Mouse (Mus musculus): ENCODE results near the gene Lrwd1. TPM values are rescaled to one million over a fixed set of nuclear protein-coding genes. Genes with fewer than 3 reads are reported as not detected.

The Lrwd1 gene
- 59.4 and 71.7 TPM in 2 replicates for polyA plus RNA-seq (2012; rRNA removed)
- 31.1 and 33.6 TPM in 2 replicates for polyA plus RNA-seq (2014; fragmentation: Nextera tagmentation; extraction: Ambion mirVana)

GRCm38 (mm10) chr5:136135571-136136291 lies at the start of gene Lrwd1, which contains the start of gene Alkbh4:
TSS of gene Lrwd1 (minus strand) at chr5:136136074.
TSS of gene Alkbh4 (plus strand) at chr5:136136146.
- H3K36me3 ChIP-seq (ENCODE audit: control insufficient read depth, insufficient read depth, low read length) = peaks cover 40% of the 10 kb centered on the region
- under 1% methylated on average over 60 of the region's 60 CpGs for WGBS
- 0 out of 2 replicates have a peak, but pooled peaks have one; percentile 20 for TF ChIP-seq POLR2A (IDR thresholded peaks at IDR 0.05; ENCODE audit: borderline replicate concordance, extremely low read depth, insufficient read depth, insufficient read length)
- peaks cover 13% of the 10 kb centered on the region for H3K4me1 ChIP-seq (ENCODE audit: control insufficient read depth, insufficient read depth, low read length)
- DNase-seq (ENCODE audit: low spot score) (peak; percentile 98), ATAC-seq (ENCODE audit: low FRiP score, low read depth) (peak; percentile 94)
- peak within 1 kb of the TSS; percentile 71 for H3K9ac ChIP-seq (ENCODE audit: low read depth, low read length, severe bottlenecking)
- 0 out of 2 replicates have a peak within 1 kb of the TSS, but pooled peaks have one; percentile 38 for H3K27ac ChIP-seq (replicated peaks; ENCODE audit: low read depth, low read length)
- H3K4me3 ChIP-seq (replicated peaks; ENCODE audit: low read length) = peak within 1 kb of the TSS; percentile 64
- no peaks in the 10 kb centered on the region for H3K9me3 ChIP-seq (ENCODE audit: control insufficient read depth, low read length)
- H3K4me2 ChIP-seq (replicated peaks; ENCODE audit: low read depth, low read length, severe bottlenecking) = peak within 1 kb of the TSS; percentile 77
- H3K27me3 ChIP-seq (ENCODE audit: control insufficient read depth, insufficient read depth, low read length) = no peaks in the 10 kb centered on the region

- 89% methylated on average over 7 of the region's 7 CpGs for WGBS
- Histone ChIP-seq H3K4me1 (ENCODE audit: control insufficient read depth, insufficient read depth, low read length) (no peaks in the 10 kb centered on the region), H3K4me2 (replicated peaks; ENCODE audit: low read depth, low read length, severe bottlenecking) (no peak overlapping the region), H3K27ac (replicated peaks; ENCODE audit: low read depth, low read length) (no peak overlapping the region), H3K9ac (ENCODE audit: low read depth, low read length, severe bottlenecking) (no peak overlapping the region), H3K27me3 (ENCODE audit: control insufficient read depth, insufficient read depth, low read length) (no peaks in the 10 kb centered on the region), H3K9me3 (ENCODE audit: control insufficient read depth, low read length) (no peaks in the 10 kb centered on the region), H3K4me3 (replicated peaks; ENCODE audit: low read length) (no peak overlapping the region), H3K36me3 (ENCODE audit: control insufficient read depth, insufficient read depth, low read length) (peaks cover 72% of the 10 kb centered on the region)
- no peak for ATAC-seq (ENCODE audit: low FRiP score, low read depth)
- no peak for DNase-seq (ENCODE audit: low spot score)
- no peak for TF ChIP-seq POLR2A (IDR thresholded peaks at IDR 0.05; ENCODE audit: borderline replicate concordance, extremely low read depth, insufficient read depth, insufficient read length)
Measured at GRCm38 (mm10) chr5:136183766-136184165, 47.9 kb upstream of the Lrwd1 start.

- H3K9ac ChIP-seq (ENCODE audit: low read depth, low read length, severe bottlenecking) = no peak overlapping the region
- 91% methylated on average over 4 of the region's 4 CpGs for WGBS
- H3K9me3 ChIP-seq (ENCODE audit: control insufficient read depth, low read length) = no peaks in the 10 kb centered on the region
- H3K36me3 ChIP-seq (ENCODE audit: control insufficient read depth, insufficient read depth, low read length) = peaks cover 70% of the 10 kb centered on the region
- H3K4me3 ChIP-seq (replicated peaks; ENCODE audit: low read length) = no peak overlapping the region
- no peak for ATAC-seq (ENCODE audit: low FRiP score, low read depth)
- no peak overlapping the region for H3K27ac ChIP-seq (replicated peaks; ENCODE audit: low read depth, low read length)
- H3K4me2 ChIP-seq (replicated peaks; ENCODE audit: low read depth, low read length, severe bottlenecking) = no peak overlapping the region
- no peaks in the 10 kb centered on the region for H3K27me3 ChIP-seq (ENCODE audit: control insufficient read depth, insufficient read depth, low read length)
- no peak for DNase-seq (ENCODE audit: low spot score)
- no peak for TF ChIP-seq POLR2A (IDR thresholded peaks at IDR 0.05; ENCODE audit: borderline replicate concordance, extremely low read depth, insufficient read depth, insufficient read length)
- no peaks in the 10 kb centered on the region for H3K4me1 ChIP-seq (ENCODE audit: control insufficient read depth, insufficient read depth, low read length)
Measured at GRCm38 (mm10) chr5:136182830-136183229, 47.0 kb upstream of the Lrwd1 start.

- no peak for TF ChIP-seq POLR2A (IDR thresholded peaks at IDR 0.05; ENCODE audit: borderline replicate concordance, extremely low read depth, insufficient read depth, insufficient read length)
- no peak overlapping the region for H3K9ac ChIP-seq (ENCODE audit: low read depth, low read length, severe bottlenecking)
- no peak overlapping the region for H3K27ac ChIP-seq (replicated peaks; ENCODE audit: low read depth, low read length)
- H3K4me1 ChIP-seq (ENCODE audit: control insufficient read depth, insufficient read depth, low read length) = no peaks in the 10 kb centered on the region
- H3K4me3 ChIP-seq (replicated peaks; ENCODE audit: low read length) = no peak overlapping the region
- no peaks in the 10 kb centered on the region for H3K9me3 ChIP-seq (ENCODE audit: control insufficient read depth, low read length)
- DNase-seq (ENCODE audit: low spot score) (no peak), ATAC-seq (ENCODE audit: low FRiP score, low read depth) (no peak)
- 85% methylated on average over 6 of the region's 6 CpGs for WGBS
- H3K27me3 ChIP-seq (ENCODE audit: control insufficient read depth, insufficient read depth, low read length) = no peaks in the 10 kb centered on the region
- no peak overlapping the region for H3K4me2 ChIP-seq (replicated peaks; ENCODE audit: low read depth, low read length, severe bottlenecking)
- peaks cover 68% of the 10 kb centered on the region for H3K36me3 ChIP-seq (ENCODE audit: control insufficient read depth, insufficient read depth, low read length)
Measured at GRCm38 (mm10) chr5:136182049-136182448, 46.2 kb upstream of the Lrwd1 start.

GRCm38 (mm10) chr5:136181197-136181596 lies 45.3 kb upstream of the Lrwd1 start:
- DNase-seq (ENCODE audit: low spot score) (no peak), ATAC-seq (ENCODE audit: low FRiP score, low read depth) (no peak)
- H3K9me3 ChIP-seq (ENCODE audit: control insufficient read depth, low read length) = no peaks in the 10 kb centered on the region
- no peak for TF ChIP-seq POLR2A (IDR thresholded peaks at IDR 0.05; ENCODE audit: borderline replicate concordance, extremely low read depth, insufficient read depth, insufficient read length)
- H3K27me3 ChIP-seq (ENCODE audit: control insufficient read depth, insufficient read depth, low read length) = no peaks in the 10 kb centered on the region
- H3K27ac ChIP-seq (replicated peaks; ENCODE audit: low read depth, low read length) = no peak overlapping the region
- no peaks in the 10 kb centered on the region for H3K4me1 ChIP-seq (ENCODE audit: control insufficient read depth, insufficient read depth, low read length)
- H3K4me3 ChIP-seq (replicated peaks; ENCODE audit: low read length) = no peak overlapping the region
- 87% methylated on average over 6 of the region's 6 CpGs for WGBS
- H3K36me3 ChIP-seq (ENCODE audit: control insufficient read depth, insufficient read depth, low read length) = peaks cover 60% of the 10 kb centered on the region
- no peak overlapping the region for H3K4me2 ChIP-seq (replicated peaks; ENCODE audit: low read depth, low read length, severe bottlenecking)
- H3K9ac ChIP-seq (ENCODE audit: low read depth, low read length, severe bottlenecking) = no peak overlapping the region

All from limb, embryonic 14.5 days (tissue).